Mouse (Mus musculus) hindbrain, embryonic 10.5 days (tissue): ENCODE data around the gene Pdxp. TPM values are rescaled to one million over a fixed set of nuclear protein-coding genes. Genes with fewer than 3 reads are reported as not detected.

Experiments used
- DNase-seq: peaks from one replicate; pipeline ENCODE4 v3.0.0-alpha.2; 2017; ENCODE audit warnings: low spot score
- H3K27ac ChIP-seq: fragments of 300-500 bp; sonication (generic); 2 replicates; pipeline ENCODE4 v1.5.1; 2016; ENCODE audit warnings: mild to moderate bottlenecking, moderate library complexity
- H3K27me3 ChIP-seq: fragments of 300-500 bp; sonication (generic); 2 replicates; pipeline ENCODE4 v1.6.1; 2016; ENCODE audit warnings: mild to moderate bottlenecking; ENCODE audit not compliant: poor library complexity, insufficient read depth, severe bottlenecking
- H3K36me3 ChIP-seq: fragments of 300-500 bp; sonication (generic); 2 replicates; pipeline ENCODE4 v1.6.1; 2016; ENCODE audit warnings: mild to moderate bottlenecking, moderate library complexity
- H3K4me1 ChIP-seq: fragments of 300-500 bp; sonication (generic); replicated peaks from 2 replicates; pipeline ENCODE4 v1.6.1; 2016; ENCODE audit warnings: mild to moderate bottlenecking
- H3K4me3 ChIP-seq: fragments of 300-500 bp; sonication (generic); 2 replicates; pipeline ENCODE4 v1.5.1; 2016; ENCODE audit warnings: mild to moderate bottlenecking, moderate library complexity
- H3K9me3 ChIP-seq: fragments of 300-500 bp; sonication (generic); 2 replicates; pipeline ENCODE4 v1.6.1; 2016; ENCODE audit warnings: mild to moderate bottlenecking, moderate library complexity
- WGBS: fragments of 180-500 bp; shearing (Covaris S2); methylation state at CpG from one replicate; pipeline ENCODE4 v1.1.7; 2016; 5-methylcytosine and 5-hydroxymethylcytosine counted together
- polyA plus RNA-seq: library from polyadenylated mRNA; unstranded; fragments of >200 nt; fragmentation: Nextera tagmentation; extraction: Ambion mirVana; gene quantifications from 2 replicates; pipeline ENCODE4 v1.2.1, GENCODE M21; 2016

The Pdxp gene
- polyA plus RNA-seq, 1 experiment from 2014 or later: 33.9 TPM

GRCm38 (mm10) chr15:78960088-78960487 lies 46.4 kb downstream of the Pdxp start:
- peaks cover 28% of the 10 kb centered on the region for H3K4me1 ChIP-seq
- H3K4me3 ChIP-seq: no peak overlapping the region
- H3K27ac ChIP-seq: no peak overlapping the region
- DNase-seq: no peak
- H3K27me3 ChIP-seq: no peaks in the 10 kb centered on the region
- 82% methylated on average over 4 of the region's 4 CpGs for WGBS
- H3K9me3 ChIP-seq: no peaks in the 10 kb centered on the region
- H3K36me3 ChIP-seq: peaks cover 80% of the 10 kb centered on the region

- no peaks in the 10 kb centered on the region for H3K27me3 ChIP-seq
- no peaks in the 10 kb centered on the region for H3K9me3 ChIP-seq
- H3K36me3 ChIP-seq: peaks cover 94% of the 10 kb centered on the region
- DNase-seq: peak; percentile 69
- H3K4me1 ChIP-seq: peaks cover 16% of the 10 kb centered on the region
- H3K27ac ChIP-seq: peak overlapping the region; percentile 54; the same call in 1 of the 2 replicates
- 26% methylated on average over 2 of the region's 2 CpGs for WGBS
- H3K4me3 ChIP-seq: no peak overlapping the region
These were observed 49.2 kb downstream of the Pdxp start for GRCm38 (mm10) chr15:78962885-78963284.

Other genes starting within 250 kb of the Pdxp start
- gene Elfn2, start 195.1 kb upstream of the Pdxp start, polyA plus RNA-seq: 0.24 and 0.39 TPM in 2 replicates
- 71.6 and 79.0 TPM in 2 replicates for gene Mfng, start 140.4 kb upstream of the Pdxp start, polyA plus RNA-seq
- gene Card10, start 110.9 kb upstream of the Pdxp start, polyA plus RNA-seq: 4.3 and 4.5 TPM in 2 replicates
- 19.2 and 19.4 TPM in 2 replicates for gene Cdc42ep1, start 71.3 kb upstream of the Pdxp start, polyA plus RNA-seq
- gene Lgals2, start 58.4 kb upstream of the Pdxp start, polyA plus RNA-seq: not detected in 2 replicates
- 51.1 and 60.7 TPM in 2 replicates for gene Gga1, start 36.7 kb upstream of the Pdxp start, polyA plus RNA-seq
- 0.29 and 0.38 TPM in 2 replicates for gene Gm49510, start 14.3 kb upstream of the Pdxp start, polyA plus RNA-seq
- 23.8 and 24.7 TPM in 2 replicates for gene Sh3bp1, start 14.2 kb upstream of the Pdxp start, polyA plus RNA-seq
- 305 and 403 TPM in 2 replicates for gene Lgals1, start 12.8 kb downstream of the Pdxp start, polyA plus RNA-seq
- gene Nol12, start 21.0 kb downstream of the Pdxp start, polyA plus RNA-seq: 64.1 and 68.0 TPM in 2 replicates
- 45.8 and 48.0 TPM in 2 replicates for gene Triobp, start 33.8 kb downstream of the Pdxp start, polyA plus RNA-seq
- gene H1f0, start 114.5 kb downstream of the Pdxp start, polyA plus RNA-seq: 447 and 561 TPM in 2 replicates
- gene Galr3, start 128.0 kb downstream of the Pdxp start, polyA plus RNA-seq: not detected in 2 replicates
- 65.9 and 78.2 TPM in 2 replicates for gene Ankrd54, start 149.0 kb downstream of the Pdxp start, polyA plus RNA-seq
- gene Eif3l, start 161.3 kb downstream of the Pdxp start, polyA plus RNA-seq: 238 and 262 TPM in 2 replicates
- 7.0 and 8.8 TPM in 2 replicates for gene Micall1, start 195.0 kb downstream of the Pdxp start, polyA plus RNA-seq
- 383 and 404 TPM in 2 replicates for gene Polr2f, start 227.1 kb downstream of the Pdxp start, polyA plus RNA-seq
- 9.8 and 16.1 TPM in 2 replicates for gene 1700088E04Rik, start 227.3 kb downstream of the Pdxp start, polyA plus RNA-seq